29 mouse cellular contexts compared by ENCODE assay signal in the genomic region with DNA sequence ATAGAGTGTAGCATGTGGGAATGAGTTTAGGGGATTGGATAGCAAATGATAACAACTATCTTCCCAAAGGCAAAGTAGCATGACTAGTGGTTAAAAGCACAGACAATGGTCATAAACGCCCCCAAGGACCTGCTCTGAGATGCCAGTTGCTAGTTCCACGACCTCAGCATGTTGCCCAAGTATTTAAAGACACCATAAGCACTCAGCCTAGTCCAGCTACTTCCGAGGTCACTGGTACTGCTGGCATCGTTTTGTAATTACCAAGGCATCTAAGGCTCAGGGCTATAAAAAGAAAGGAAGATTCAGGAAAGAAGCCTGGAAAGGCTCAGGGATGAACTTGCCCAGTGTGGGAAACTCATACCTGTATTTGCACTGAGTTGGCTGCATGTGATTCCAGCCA.
"Had no signal": no experiment of that assay in that cellular context is flagged by ENCODE, and none has a peak within 500 bp of the region (broad histone marks: within the 10 kb centered on the region; RNA-seq: fewer than 3 reads in every experiment).

No protein-coding gene starts in this region.

- H3K27me3 ChIP-seq: embryonic facial prominence, embryonic 12.5 days; embryonic facial prominence, embryonic 13.5 days; embryonic facial prominence, embryonic 15.5 days; forebrain, embryonic 12.5 days; forebrain, embryonic 13.5 days; forebrain, embryonic 15.5 days had no signal

- H3K36me3 ChIP-seq: embryonic facial prominence, embryonic 10.5 days; embryonic facial prominence, embryonic 12.5 days; embryonic facial prominence, embryonic 13.5 days; embryonic facial prominence, embryonic 15.5 days; forebrain, embryonic 10.5 days; forebrain, embryonic 12.5 days; forebrain, embryonic 15.5 days had no signal

- H3K4me2 ChIP-seq: embryonic facial prominence, embryonic 12.5 days; embryonic facial prominence, embryonic 13.5 days; embryonic facial prominence, embryonic 15.5 days; forebrain, embryonic 12.5 days; forebrain, embryonic 13.5 days; forebrain, embryonic 15.5 days had no signal

- H3K4me1 ChIP-seq: forebrain, embryonic 12.5 days; forebrain, embryonic 13.5 days had no signal

- H3K9ac ChIP-seq: embryonic facial prominence, embryonic 12.5 days; embryonic facial prominence, embryonic 13.5 days; embryonic facial prominence, embryonic 15.5 days; forebrain, embryonic 12.5 days; forebrain, embryonic 13.5 days; forebrain, embryonic 15.5 days; forebrain, postnatal 0 days had no signal

- DNase-seq: cerebellum, adult 2 months; cerebellum, adult 8-10 months; cerebellum, adult 9-10 months; cerebellum, adult 9-11 months; cerebellum, postnatal 10 days; cerebellum, postnatal 14 days; cerebellum, postnatal 25 days; cerebellum, postnatal 36 days; embryo, embryonic 11 days; forebrain, postnatal 0 days; gastrocnemius, adult 2 months; gastrocnemius, postnatal 10 days; gastrocnemius, postnatal 14 days; gastrocnemius, postnatal 25 days; gastrocnemius, postnatal 36 days; heart, adult 11 months; heart, adult 18-20 months; heart, adult 2 months had no signal

- H3K9me3 ChIP-seq: embryonic facial prominence, embryonic 10.5 days; embryonic facial prominence, embryonic 12.5 days; embryonic facial prominence, embryonic 13.5 days; embryonic facial prominence, embryonic 15.5 days; forebrain, embryonic 10.5 days; forebrain, embryonic 12.5 days; forebrain, embryonic 13.5 days; forebrain, embryonic 15.5 days had no signal

- H3K27ac ChIP-seq: embryonic facial prominence, embryonic 10.5 days; embryonic facial prominence, embryonic 12.5 days; embryonic facial prominence, embryonic 13.5 days; embryonic facial prominence, embryonic 15.5 days; forebrain, embryonic 10.5 days; forebrain, embryonic 12.5 days; forebrain, embryonic 13.5 days; forebrain, embryonic 15.5 days; gastrocnemius, adult 2 months; heart, adult 2 months had no signal

- ATAC-seq: forebrain, embryonic 13.5 days; forebrain, embryonic 14.5 days; forebrain, embryonic 15.5 days; forebrain, embryonic 16.5 days; forebrain, postnatal 0 days had no signal

- H3K4me3 ChIP-seq: embryonic facial prominence, embryonic 10.5 days; embryonic facial prominence, embryonic 12.5 days; embryonic facial prominence, embryonic 13.5 days; embryonic facial prominence, embryonic 15.5 days; erythroblast, embryonic 14.5 days; forebrain, embryonic 10.5 days; forebrain, embryonic 12.5 days; forebrain, embryonic 13.5 days; forebrain, embryonic 15.5 days; gastrocnemius, adult 2 months; heart, adult 2 months had no signal
